Mouse (Mus musculus) adrenal gland (tissue): ENCODE results near the gene Lgi4.

Experiments used
- intact Hi-C: fragments of 180-260 bp; cut with DNase I; formaldehyde crosslinking; loops from one replicate; pipeline ENCODE4 v1.15.1; 2025

The Lgi4 gene

DNA sequence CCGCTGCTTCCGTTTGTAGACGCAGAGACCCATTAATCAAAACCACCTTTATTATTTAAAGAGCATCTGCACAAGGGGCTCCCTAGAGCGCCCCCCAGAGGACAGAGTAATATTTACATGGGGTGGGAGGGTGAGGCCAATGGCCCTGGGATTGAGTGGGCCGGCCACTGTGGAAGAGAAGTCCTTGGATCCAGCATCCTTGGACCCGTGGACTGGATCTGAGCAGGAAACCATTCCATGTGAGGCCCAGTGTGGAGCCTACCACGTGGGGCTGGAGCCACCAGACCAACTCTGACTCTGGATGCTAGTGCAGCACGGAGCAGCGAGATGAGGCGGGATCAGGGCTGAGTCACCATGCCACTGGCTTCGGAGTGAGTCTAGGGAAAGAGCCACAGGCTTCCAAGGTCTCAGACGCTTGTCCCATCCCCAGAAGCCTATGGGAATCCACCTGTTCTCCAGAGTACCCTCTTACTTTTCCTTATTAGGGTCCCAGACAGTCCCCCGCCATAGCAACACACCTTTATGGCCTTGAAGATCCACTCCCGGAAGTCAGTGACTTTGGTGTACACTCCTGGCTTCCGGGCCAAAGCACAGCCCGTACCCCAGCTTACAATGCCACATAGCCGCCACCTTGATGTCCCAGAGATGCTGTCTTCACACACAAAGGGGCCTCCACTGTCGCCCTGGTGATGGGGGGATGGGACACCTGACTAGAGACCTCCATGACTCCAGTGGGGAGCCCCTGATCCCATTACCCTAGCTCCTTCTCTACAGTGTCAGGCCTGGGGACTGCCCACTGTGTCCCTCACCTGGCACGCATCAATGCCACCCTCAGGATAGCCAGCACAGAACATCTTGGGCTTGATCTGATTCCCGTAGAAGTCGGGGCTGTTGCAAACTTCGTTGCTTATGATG lies 39.8 kb downstream of the Lgi4 start:
- intact Hi-C loops = loop anchor here (5.0 kb wide), 1 partner anchor 42 kb away; the partner anchor contains the start of genes Fxyd1 and Lgi4

DNA sequence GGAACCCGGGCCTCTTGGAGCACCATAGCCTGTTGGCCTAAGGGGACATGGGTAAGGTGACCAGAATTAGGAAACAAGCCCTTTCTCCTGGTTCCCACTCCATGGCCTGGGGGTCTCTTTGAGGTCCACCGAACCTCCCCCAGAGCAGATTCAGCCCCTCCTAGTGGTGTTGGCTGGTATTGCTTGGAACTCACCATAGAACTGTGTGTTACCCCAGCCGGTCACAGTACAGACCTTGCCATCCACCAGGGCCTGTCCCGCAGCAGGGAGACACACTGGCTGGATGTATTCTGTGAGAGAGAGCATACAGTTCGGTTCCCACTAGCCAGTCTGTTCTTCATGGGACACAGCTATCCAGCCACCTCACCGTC lies 40.5 kb downstream of the Lgi4 start:
- intact Hi-C loops = loop anchor here (5.0 kb wide), 1 partner anchor 42 kb away; the partner anchor contains the start of genes Fxyd1 and Lgi4

GRCm38 (mm10) chr7:31100786-31101185 lies 41.6 kb downstream of the Lgi4 start:
- intact Hi-C loops = loop anchor here (5.0 kb wide), 2 partner anchors 37 to 62 kb away; no protein-coding TSS in a partner anchor

DNA sequence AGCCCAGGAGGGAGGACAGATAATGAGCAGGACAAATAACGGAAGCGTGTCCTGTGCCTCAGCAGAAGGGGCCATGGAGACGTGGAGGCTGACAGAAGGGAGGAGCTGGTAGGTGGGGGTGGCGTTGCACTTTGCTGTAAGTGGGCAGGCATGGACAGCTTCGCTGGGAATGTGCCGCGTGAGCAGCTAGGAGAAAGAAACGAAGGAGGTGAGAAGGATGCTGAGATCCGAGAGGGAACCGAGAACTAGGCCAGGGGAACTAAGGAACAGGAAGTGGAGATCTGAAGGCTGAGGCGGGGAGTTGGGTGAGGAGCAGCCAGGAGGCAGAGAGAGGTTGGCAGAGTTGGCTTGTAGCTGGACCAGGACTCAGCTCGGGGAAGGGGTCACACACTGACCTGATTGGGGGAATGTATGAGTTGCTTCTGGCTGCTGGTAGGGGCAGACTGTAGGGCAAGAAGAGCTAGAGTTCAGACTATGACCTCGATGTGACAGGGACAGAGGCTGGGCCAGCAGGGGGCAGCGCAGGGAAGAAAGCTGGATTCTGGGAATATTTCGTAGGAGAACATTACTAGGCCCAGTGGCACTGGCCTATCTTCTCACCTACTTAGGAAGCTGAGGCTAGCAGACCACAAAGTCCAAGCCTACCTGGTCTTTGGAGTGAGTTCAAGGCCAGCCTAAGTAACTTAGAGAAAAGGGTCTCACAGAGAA lies 46.1 kb downstream of the Lgi4 start:
- intact Hi-C loops = loop anchor here (2.0 kb wide), 1 partner anchor 72 kb away; no protein-coding TSS in a partner anchor

GRCm38 (mm10) chr7:31106166-31106565 lies 47.0 kb downstream of the Lgi4 start:
- intact Hi-C loops = no loop called here

DNA sequence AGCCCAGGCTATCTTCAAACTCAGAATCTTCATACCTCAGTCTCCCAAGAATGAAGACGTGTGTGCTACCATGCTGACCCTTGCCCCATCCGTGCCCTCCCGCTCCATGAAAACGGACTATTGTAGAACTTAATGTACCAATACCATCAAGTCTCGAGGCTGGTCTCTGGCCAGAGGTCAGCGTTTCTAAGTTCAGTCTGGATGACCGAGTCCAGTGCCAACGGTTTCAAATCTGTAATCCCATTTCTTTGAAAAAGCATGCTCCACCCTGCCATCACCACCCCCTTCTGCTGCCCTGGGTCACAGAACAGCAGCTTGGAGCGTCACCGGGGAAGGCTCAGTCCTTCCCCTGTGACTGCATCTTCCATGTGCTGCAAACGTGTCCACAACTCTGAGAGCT lies 48.6 kb downstream of the Lgi4 start:
- intact Hi-C loops = no loop called here

- intact Hi-C loops = no loop called here
Observed at GRCm38 (mm10) chr7:31109091-31109490, 49.9 kb downstream of the Lgi4 start.

DNA sequence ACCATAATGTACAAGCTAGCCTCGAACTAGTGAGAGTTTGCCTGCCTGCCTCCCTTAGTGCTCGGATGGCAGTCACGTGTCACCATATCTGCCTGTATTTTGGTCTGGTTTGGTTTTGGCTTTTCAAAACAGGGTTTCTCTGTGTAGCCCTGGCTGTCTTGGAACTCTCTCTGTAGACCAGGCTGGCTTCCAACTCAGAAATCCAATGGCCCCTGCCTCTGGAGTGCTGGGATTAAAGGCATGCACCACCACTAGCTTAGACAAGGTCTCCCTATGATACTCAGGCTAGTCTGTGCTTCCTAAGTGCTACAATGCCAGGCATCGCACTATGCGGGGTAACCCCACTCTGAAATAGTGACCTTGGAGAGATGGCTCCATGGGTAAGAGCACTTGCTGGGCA lies 50.7 kb downstream of the Lgi4 start:
- intact Hi-C loops = no loop called here

DNA sequence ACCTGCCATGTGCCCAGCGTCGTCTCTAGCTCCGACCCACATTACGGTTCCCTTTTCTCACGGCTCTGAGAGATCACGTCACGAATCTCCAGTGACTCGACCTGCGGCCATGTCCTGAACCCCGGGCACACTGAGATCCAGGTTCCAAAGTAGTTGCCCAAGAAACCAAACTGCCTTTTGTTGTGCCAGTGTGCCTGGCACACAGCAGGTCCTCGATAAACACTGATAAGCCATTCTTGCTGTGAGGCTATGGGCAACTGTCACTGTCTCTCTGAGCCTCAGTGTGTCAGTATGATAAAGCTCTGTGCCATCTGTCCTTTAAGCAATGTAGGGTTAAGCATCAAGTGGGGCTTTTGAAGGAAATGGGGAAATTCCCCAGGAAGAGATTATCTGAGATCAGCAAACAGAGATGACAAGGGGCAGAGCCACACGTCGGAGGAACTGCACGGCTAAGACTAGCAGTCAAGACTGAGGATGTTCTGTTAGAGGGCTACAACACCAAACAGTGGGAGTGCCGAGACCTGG lies 51.8 kb downstream of the Lgi4 start:
- intact Hi-C loops = no loop called here

GRCm38 (mm10) chr7:31112036-31112435 lies 52.9 kb downstream of the Lgi4 start:
- intact Hi-C loops = no loop called here

- intact Hi-C loops = no loop called here
Observed at GRCm38 (mm10) chr7:31113800-31114199, 54.7 kb downstream of the Lgi4 start.

GRCm38 (mm10) chr7:31114646-31115045 lies 55.5 kb downstream of the Lgi4 start:
- intact Hi-C loops = no loop called here

- intact Hi-C loops = no loop called here
Observed at GRCm38 (mm10) chr7:31115182-31115581, 56.0 kb downstream of the Lgi4 start, which contains the start of gene Hpn. Hpn (minus strand) TSS chr7:31115290.

DNA sequence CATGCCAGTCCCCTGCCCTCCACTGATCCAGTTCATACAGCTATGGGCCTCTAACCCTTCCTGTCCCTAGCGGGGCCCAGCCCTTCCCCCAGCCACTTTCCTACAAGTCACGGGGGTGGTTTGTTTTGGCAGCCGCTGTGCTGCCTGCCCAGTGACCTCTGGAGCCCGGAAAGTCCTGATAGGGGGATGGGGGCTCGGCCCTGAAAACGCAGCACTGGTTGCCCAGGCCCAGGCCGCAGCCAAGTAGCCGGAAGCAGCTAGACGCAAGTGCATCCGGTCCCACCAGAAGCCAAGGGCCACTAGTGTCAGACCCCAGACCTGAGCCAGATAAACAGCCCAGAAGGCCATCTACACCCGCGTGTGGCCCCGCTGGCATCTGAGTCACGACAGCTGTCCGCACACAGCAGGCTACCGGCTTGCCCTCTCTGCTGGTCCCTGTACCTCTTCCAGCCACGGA lies 56.5 kb downstream of the Lgi4 start:
- intact Hi-C loops = no loop called here

DNA sequence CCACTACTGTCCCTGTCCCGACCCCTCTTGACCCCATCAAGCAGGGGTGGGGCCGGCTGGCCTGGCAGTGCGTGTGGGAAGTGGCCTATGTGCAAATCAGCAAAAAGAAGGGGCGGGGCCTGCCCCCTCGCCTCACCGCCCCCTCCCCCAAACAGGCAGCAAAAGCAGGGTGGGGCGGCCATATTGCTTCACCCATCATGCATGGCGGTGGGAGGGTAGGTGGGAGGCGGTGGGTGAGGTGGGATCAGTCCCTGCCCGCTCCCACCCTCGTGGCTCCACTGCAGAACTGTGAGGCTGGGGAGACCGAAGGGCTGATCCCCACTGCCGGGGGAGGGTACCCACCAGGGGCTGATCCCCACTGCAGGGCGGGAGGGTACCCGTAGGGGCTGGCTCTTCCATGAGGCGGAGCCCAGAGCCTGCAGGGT lies 57.6 kb downstream of the Lgi4 start:
- intact Hi-C loops = no loop called here

- intact Hi-C loops = no loop called here
Observed at GRCm38 (mm10) chr7:31117465-31117864, 58.3 kb downstream of the Lgi4 start.

- intact Hi-C loops = no loop called here
Observed at GRCm38 (mm10) chr7:31118486-31118885, 59.3 kb downstream of the Lgi4 start.

DNA sequence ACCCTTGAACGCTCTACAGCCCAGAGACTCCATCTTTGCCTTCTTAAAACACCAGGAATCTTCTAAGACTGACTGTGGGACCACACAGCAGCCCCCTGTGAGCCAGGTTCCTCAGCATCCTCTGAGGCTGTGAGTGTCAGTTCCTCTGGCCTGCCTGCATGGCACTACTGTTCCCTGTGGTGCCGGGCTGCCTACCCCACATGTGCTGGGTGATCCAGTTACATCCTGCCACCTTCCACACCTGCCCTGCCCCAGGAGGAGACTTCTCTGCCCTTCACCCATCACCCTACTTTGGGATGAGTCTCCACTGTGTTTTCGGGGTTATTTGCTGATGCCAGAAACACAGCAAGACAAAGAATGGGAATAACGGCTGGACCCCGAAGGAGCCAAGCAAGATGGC lies 60.4 kb downstream of the Lgi4 start:
- intact Hi-C loops = no loop called here
